Mouse (Mus musculus) urinary bladder, postnatal 25 days (tissue): ENCODE measurements around the gene Nf1.
A peak's percentile ranks its signal among the peaks of the same experiment; 100 is the strongest.

ENCODE experiments used
- DNase-seq: peaks from one replicate; pipeline ENCODE4 v3.0.0; 2022; ENCODE audit warnings: low spot score

Gene Nf1

GRCm38 (mm10) chr11:79527739-79528384 lies 188.4 kb downstream of the Nf1 start:
- no peak for DNase-seq

- DNase-seq, result no peak
Observed at GRCm38 (mm10) chr11:79528601-79529000, 189.1 kb downstream of the Nf1 start.

GRCm38 (mm10) chr11:79529226-79529625 lies 189.7 kb downstream of the Nf1 start:
- no peak for DNase-seq

GRCm38 (mm10) chr11:79529736-79530135 lies 190.2 kb downstream of the Nf1 start:
- no peak for DNase-seq

- no peak for DNase-seq
Observed at GRCm38 (mm10) chr11:79530333-79530761, 190.9 kb downstream of the Nf1 start, which contains the start of the genes Evi2 and Evi2a. TSS of gene Evi2 (minus strand) at chr11:79530589. TSS of gene Evi2a (minus strand) at chr11:79530609.

GRCm38 (mm10) chr11:79530774-79531173 lies 191.3 kb downstream of the Nf1 start:
- DNase-seq, result no peak

- DNase-seq, result no peak
Observed at GRCm38 (mm10) chr11:79531485-79531884, 192.0 kb downstream of the Nf1 start.

GRCm38 (mm10) chr11:79533311-79533710 lies 193.8 kb downstream of the Nf1 start:
- no peak for DNase-seq

- DNase-seq, result no peak
Observed at GRCm38 (mm10) chr11:79533950-79534690, 194.6 kb downstream of the Nf1 start.

GRCm38 (mm10) chr11:79535554-79535953 lies 196.1 kb downstream of the Nf1 start:
- no peak for DNase-seq

- DNase-seq, result no peak
Observed at GRCm38 (mm10) chr11:79536293-79536692, 196.8 kb downstream of the Nf1 start.

GRCm38 (mm10) chr11:79552622-79553021 lies 213.1 kb downstream of the Nf1 start:
- DNase-seq, result no peak

- DNase-seq, result no peak
Observed at GRCm38 (mm10) chr11:79560536-79560935, 221.0 kb downstream of the Nf1 start.

- no peak for DNase-seq
Observed at GRCm38 (mm10) chr11:79563493-79563892, 224.0 kb downstream of the Nf1 start.

- DNase-seq, result no peak
Observed at GRCm38 (mm10) chr11:79566947-79567346, 227.5 kb downstream of the Nf1 start.

GRCm38 (mm10) chr11:79568197-79568911 lies 228.9 kb downstream of the Nf1 start:
- no peak for DNase-seq

- no peak for DNase-seq
Observed at GRCm38 (mm10) chr11:79570319-79570718, 230.8 kb downstream of the Nf1 start.

GRCm38 (mm10) chr11:79573836-79574235 lies 234.3 kb downstream of the Nf1 start:
- DNase-seq, result no peak

- no peak for DNase-seq
Observed at GRCm38 (mm10) chr11:79575383-79576073, 236.0 kb downstream of the Nf1 start.

GRCm38 (mm10) chr11:79577741-79578140 lies 238.2 kb downstream of the Nf1 start:
- peak; percentile 67 for DNase-seq

GRCm38 (mm10) chr11:79580660-79581059 lies 241.2 kb downstream of the Nf1 start:
- DNase-seq, result no peak

GRCm38 (mm10) chr11:79581257-79581656 lies 241.8 kb downstream of the Nf1 start:
- no peak for DNase-seq
